Mouse (Mus musculus): ENCODE data around the gene Tcf7l2.
A peak's percentile ranks its signal among the peaks of the same experiment; 100 is the strongest.

- no peak for TF ChIP-seq CTCF (IDR thresholded peaks at IDR 0.05; ENCODE audit: extremely low read depth, insufficient read length, insufficient replicate concordance, low read depth, low read length)
- TF ChIP-seq POLR2A (IDR thresholded peaks at IDR 0.05; ENCODE audit: low read depth, low read length), result 0 out of 2 replicates have a peak, but pooled peaks have one; percentile 1
These were observed 65.8 kb downstream of the Tcf7l2 start for GRCm38 (mm10) chr19:55807194-55808053.
